ENCODE assay signal across 8 mouse cellular contexts in the genomic region with DNA sequence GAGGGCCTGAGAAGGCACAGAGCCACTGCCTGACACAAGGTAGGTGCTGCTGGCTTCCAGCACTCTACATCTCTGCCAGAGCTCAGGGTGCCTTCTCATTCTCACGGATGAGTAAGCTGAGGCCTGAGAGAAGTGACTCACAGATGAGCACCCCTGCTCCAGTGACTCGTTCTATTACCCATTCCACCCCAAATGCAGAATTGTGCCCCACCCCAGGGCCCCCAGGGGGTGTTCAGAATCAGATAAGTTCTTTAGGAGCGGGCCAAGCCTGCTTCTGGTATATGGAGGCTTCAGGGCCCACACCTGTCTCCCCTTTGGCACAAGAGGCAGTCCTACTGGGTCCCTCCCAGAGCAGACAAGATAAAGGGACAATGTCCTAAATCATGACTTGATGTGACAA. TPM values are rescaled to one million over a fixed set of nuclear protein-coding genes. Genes with fewer than 3 reads are reported as not detected.
DNase-seq lines count a peak whose midpoint lies in the region; ATAC-seq and TF ChIP-seq lines count a peak whose summit lies in the region.

No protein-coding gene starts in this region.

- no peaks in the 10 kb centered on the region for H3K9me3 ChIP-seq in lung, embryonic 16.5 days (ENCODE audit: control insufficient read depth, low read length)
- H3K9me3 ChIP-seq in hindbrain, embryonic 12.5 days (replicated peaks) = no peaks in the 10 kb centered on the region
- no peaks in the 10 kb centered on the region for H3K9me3 ChIP-seq in midbrain, embryonic 14.5 days (ENCODE audit: control insufficient read depth, low read length)

- no peak for TF ChIP-seq CTCF in cerebellum, adult 2 months (IDR thresholded peaks at IDR 0.05; ENCODE audit: borderline replicate concordance, insufficient read depth, low read depth, low read length)

- no peaks in the 10 kb centered on the region for H3K27me3 ChIP-seq in cerebellum, adult 2 months (ENCODE audit: control insufficient read depth, insufficient read depth, low read length)
- no peaks in the 10 kb centered on the region for H3K27me3 ChIP-seq in lung, embryonic 16.5 days (ENCODE audit: control insufficient read depth, insufficient read depth, low read depth, low read length)
- H3K27me3 ChIP-seq in hindbrain, embryonic 12.5 days = no peaks in the 10 kb centered on the region
- H3K27me3 ChIP-seq in midbrain, embryonic 14.5 days (ENCODE audit: control insufficient read depth, insufficient read depth, low read length) = no peaks in the 10 kb centered on the region

- H3K4me3 ChIP-seq in cerebellum, adult 2 months (replicated peaks; ENCODE audit: insufficient read depth, low read depth, low read length) = peak overlapping the region; percentile 52
- H3K4me3 ChIP-seq in lung, embryonic 16.5 days (ENCODE audit: low read length) = no peak overlapping the region
- peak overlapping the region; percentile 70; the same call in 1 of the 2 replicates for H3K4me3 ChIP-seq in hindbrain, embryonic 12.5 days
- H3K4me3 ChIP-seq in midbrain, embryonic 14.5 days (replicated peaks; ENCODE audit: low read depth, low read length) = peak overlapping the region; percentile 76; the same call in 1 of the 2 replicates

- 17% methylated on average over 3 of the region's 3 CpGs for WGBS in cerebellum, adult 2 months
- 59% methylated on average over 3 of the region's 3 CpGs for WGBS in lung, embryonic 16.5 days
- WGBS in hindbrain, embryonic 12.5 days = 43% methylated on average over 3 of the region's 3 CpGs
- 35% methylated on average over 3 of the region's 3 CpGs for WGBS in midbrain, embryonic 14.5 days

- peak overlapping the region; percentile 82; the same call in 1 of the 2 replicates for H3K4me2 ChIP-seq in lung, embryonic 16.5 days (ENCODE audit: low read depth, low read length)
- H3K4me2 ChIP-seq in hindbrain, embryonic 12.5 days (replicated peaks) = peak overlapping the region; percentile 65
- H3K4me2 ChIP-seq in midbrain, embryonic 14.5 days (ENCODE audit: low read length) = peak overlapping the region; percentile 85

- no peak overlapping the region for H3K9ac ChIP-seq in lung, embryonic 16.5 days (ENCODE audit: low read length)
- peak overlapping the region; percentile 88; the same call in 1 of the 2 replicates for H3K9ac ChIP-seq in hindbrain, embryonic 12.5 days
- H3K9ac ChIP-seq in midbrain, embryonic 14.5 days (replicated peaks; ENCODE audit: low read length) = peak overlapping the region; percentile 92; the same call in 1 of the 2 replicates

- DNase-seq in cerebellum, adult 2 months = peak in 1 of 2 experiments; percentile 47
- no peak for DNase-seq in lung, postnatal 36 days
- no peak for DNase-seq in midbrain, embryonic 14.5 days
- no peak for DNase-seq in right cerebral cortex, postnatal 14 days
- DNase-seq in spleen, postnatal 4 days (ENCODE audit: low spot score in 2 of 2) = no peak

- H3K36me3 ChIP-seq in lung, embryonic 16.5 days (ENCODE audit: control insufficient read depth, insufficient read depth, low read length) = peaks cover 7% of the 10 kb centered on the region
- peaks cover 20% of the 10 kb centered on the region; the same call in 1 of the 2 replicates for H3K36me3 ChIP-seq in hindbrain, embryonic 12.5 days
- H3K36me3 ChIP-seq in midbrain, embryonic 14.5 days (ENCODE audit: control insufficient read depth, insufficient read depth, low read length) = no peaks in the 10 kb centered on the region

- peaks cover 24% of the 10 kb centered on the region for H3K4me1 ChIP-seq in cerebellum, adult 2 months (ENCODE audit: control insufficient read depth, insufficient read depth, low read length)
- H3K4me1 ChIP-seq in lung, embryonic 16.5 days (replicated peaks; ENCODE audit: control insufficient read depth, insufficient read depth, low read length) = peaks cover 63% of the 10 kb centered on the region
- peaks cover 83% of the 10 kb centered on the region for H3K4me1 ChIP-seq in hindbrain, embryonic 12.5 days
- peaks cover 60% of the 10 kb centered on the region for H3K4me1 ChIP-seq in midbrain, embryonic 14.5 days (ENCODE audit: control insufficient read depth, insufficient read depth, low read length)

- H3K27ac ChIP-seq in cerebellum, adult 2 months (ENCODE audit: insufficient read depth, low read length) = peak overlapping the region; percentile 39
- peak overlapping the region; percentile 93 for H3K27ac ChIP-seq in lung, embryonic 16.5 days (ENCODE audit: low read length)
- H3K27ac ChIP-seq in hindbrain, embryonic 12.5 days = peak overlapping the region; percentile 95
- H3K27ac ChIP-seq in midbrain, embryonic 14.5 days (replicated peaks; ENCODE audit: low read depth, low read length) = peak overlapping the region; percentile 97

- TF ChIP-seq POLR2A in cerebellum, adult 2 months (IDR thresholded peaks at IDR 0.05; ENCODE audit: borderline replicate concordance, insufficient read depth, low read length) = no peak

- no peak for ATAC-seq in cerebellum, adult (ENCODE audit: insufficient number of reproducible peaks, low FRiP score, low TSS enrichment)
- ATAC-seq in lung, embryonic 16.5 days (ENCODE audit: low read depth) = no peak
- no peak for ATAC-seq in hindbrain, embryonic 12.5 days (ENCODE audit: low FRiP score)
- ATAC-seq in midbrain, embryonic 14.5 days (ENCODE audit: low FRiP score, low TSS enrichment) = no peak

RNA-seq across cellular contexts. Expression of a gene that starts 16.2 kb away (rescaled TPM):
- polyA plus RNA-seq in cerebellum, adult 2 months (2012; rRNA removed) = 22.5 and 24.7 TPM in 2 replicates
- polyA plus RNA-seq in lung, embryonic 16.5 days (2015; fragmentation: Nextera tagmentation; extraction: Ambion mirVana) = 43.8 and 47.1 TPM in 2 replicates
- 63.3 and 63.9 TPM in 2 replicates for polyA plus RNA-seq in hindbrain, embryonic 12.5 days (2016; fragmentation: Nextera tagmentation; extraction: Ambion mirVana)
- polyA plus RNA-seq in midbrain, embryonic 14.5 days (2014; fragmentation: Nextera tagmentation; extraction: Ambion mirVana) = 50.0 and 56.0 TPM in 2 replicates

Comparison
In these comparisons a context has a peak if more than half of its experiments do, and no peak if none do; other contexts are left out.
1. H3K27ac ChIP-seq: peak in every context shown above with its lines; median percentile 97 in midbrain, embryonic 14.5 days; 95 in hindbrain, embryonic 12.5 days; 93 in lung, embryonic 16.5 days; 39 in cerebellum, adult 2 months.